Mouse (Mus musculus): ENCODE results near the gene Lgr6.

The Lgr6 gene

GRCm38 (mm10) chr1:135014921-135015445, 90.1 kb downstream of the Lgr6 start:
- Histone ChIP-seq H3K36me3 (ENCODE audit: insufficient read depth, low read length) (no peaks in the 10 kb centered on the region), H3K4me1 (replicated peaks; ENCODE audit: low read depth, low read length) (peaks cover 14% of the 10 kb centered on the region; the same call in 1 of the 2 replicates), H3K4me3 (replicated peaks; ENCODE audit: low read length) (no peak overlapping the region), H3K27me3 (ENCODE audit: insufficient read depth, low read length) (peaks cover 11% of the 10 kb centered on the region), H3K9me3 (ENCODE audit: low read length) (no peaks in the 10 kb centered on the region)
- TF ChIP-seq CTCF (conservative IDR thresholded peaks at IDR 0.05; ENCODE audit: low read length) = no peak

DNA sequence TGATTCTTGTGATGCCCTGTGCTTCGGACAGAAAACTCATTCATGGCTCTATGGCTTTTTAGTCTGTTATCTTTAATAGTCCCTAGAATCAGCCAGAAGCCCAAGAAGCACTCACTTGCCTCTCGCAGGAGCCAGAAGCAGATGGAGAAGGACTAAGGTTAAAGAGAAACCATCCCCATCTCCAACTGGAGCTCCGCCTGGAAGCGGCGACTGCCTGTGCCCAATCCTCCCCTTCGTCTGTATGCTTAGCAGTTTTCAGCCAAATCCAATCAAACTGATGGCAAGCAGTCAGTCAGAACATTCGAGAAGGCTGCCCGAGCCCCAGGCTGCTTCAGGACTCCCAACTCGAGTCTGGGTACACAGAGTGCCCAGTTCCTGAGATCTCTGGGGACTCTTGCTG, 92.6 kb downstream of the Lgr6 start:
- no peaks in the 10 kb centered on the region for H3K36me3 ChIP-seq (ENCODE audit: insufficient read depth, low read length)
- H3K9me3 ChIP-seq (ENCODE audit: low read length) = no peaks in the 10 kb centered on the region
- no peak overlapping the region for H3K4me3 ChIP-seq (replicated peaks; ENCODE audit: low read length)
- H3K4me1 ChIP-seq (replicated peaks; ENCODE audit: low read depth, low read length) = peaks cover 7% of the 10 kb centered on the region; the same call in 1 of the 2 replicates
- H3K27me3 ChIP-seq (ENCODE audit: insufficient read depth, low read length) = no peaks in the 10 kb centered on the region; the same call in 1 of the 2 replicates
- no peak for TF ChIP-seq NANOG (IDR thresholded peaks at IDR 0.05; ENCODE audit: borderline replicate concordance, low read length)

DNA sequence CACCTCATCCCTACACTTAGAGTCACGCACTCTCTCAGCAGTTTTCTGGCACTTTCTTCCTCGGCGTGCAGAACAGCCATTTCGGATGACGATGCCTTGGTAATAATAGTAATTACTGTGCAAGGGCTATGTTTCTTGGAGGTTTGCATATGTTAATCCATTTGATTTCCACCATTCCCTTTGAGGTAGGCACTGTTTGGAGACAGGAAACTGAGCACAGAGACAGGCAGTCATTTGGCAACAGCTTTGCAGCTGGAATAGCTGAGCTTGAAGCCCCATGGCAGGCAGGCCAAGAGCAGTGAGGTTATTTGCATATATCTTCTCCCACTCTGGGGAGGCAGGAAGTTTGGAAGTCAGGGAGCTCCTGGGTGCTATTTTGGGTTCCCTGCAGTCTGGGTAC, 93.2 kb downstream of the Lgr6 start:
- H3K4me1 ChIP-seq (replicated peaks; ENCODE audit: low read depth, low read length) = peaks cover 4% of the 10 kb centered on the region; the same call in 1 of the 2 replicates
- H3K9me3 ChIP-seq (ENCODE audit: low read length) = no peaks in the 10 kb centered on the region
- no peaks in the 10 kb centered on the region; the same call in 1 of the 2 replicates for H3K27me3 ChIP-seq (ENCODE audit: insufficient read depth, low read length)
- TF ChIP-seq NANOG (IDR thresholded peaks at IDR 0.05; ENCODE audit: borderline replicate concordance, low read length) (no peak), POU5F1 (IDR thresholded peaks at IDR 0.05; ENCODE audit: borderline replicate concordance, low read length) (no peak), CTCF (conservative IDR thresholded peaks at IDR 0.05; ENCODE audit: low read length) (no peak)
- no peaks in the 10 kb centered on the region for H3K36me3 ChIP-seq (ENCODE audit: insufficient read depth, low read length)
- H3K4me3 ChIP-seq (replicated peaks; ENCODE audit: low read length) = no peak overlapping the region

GRCm38 (mm10) chr1:135009833-135010232, 95.2 kb downstream of the Lgr6 start:
- TF ChIP-seq NANOG (IDR thresholded peaks at IDR 0.05; ENCODE audit: borderline replicate concordance, low read length) (no peak), POU5F1 (IDR thresholded peaks at IDR 0.05; ENCODE audit: borderline replicate concordance, low read length) (no peak), CTCF (conservative IDR thresholded peaks at IDR 0.05; ENCODE audit: low read length) (no peak)
- H3K36me3 ChIP-seq (ENCODE audit: insufficient read depth, low read length) = no peaks in the 10 kb centered on the region
- H3K4me1 ChIP-seq (replicated peaks; ENCODE audit: low read depth, low read length) = no peaks in the 10 kb centered on the region
- H3K4me3 ChIP-seq (replicated peaks; ENCODE audit: low read length) = no peak overlapping the region
- no peaks in the 10 kb centered on the region; the same call in 1 of the 2 replicates for H3K27me3 ChIP-seq (ENCODE audit: insufficient read depth, low read length)
- H3K9me3 ChIP-seq (ENCODE audit: low read length) = no peaks in the 10 kb centered on the region

DNA sequence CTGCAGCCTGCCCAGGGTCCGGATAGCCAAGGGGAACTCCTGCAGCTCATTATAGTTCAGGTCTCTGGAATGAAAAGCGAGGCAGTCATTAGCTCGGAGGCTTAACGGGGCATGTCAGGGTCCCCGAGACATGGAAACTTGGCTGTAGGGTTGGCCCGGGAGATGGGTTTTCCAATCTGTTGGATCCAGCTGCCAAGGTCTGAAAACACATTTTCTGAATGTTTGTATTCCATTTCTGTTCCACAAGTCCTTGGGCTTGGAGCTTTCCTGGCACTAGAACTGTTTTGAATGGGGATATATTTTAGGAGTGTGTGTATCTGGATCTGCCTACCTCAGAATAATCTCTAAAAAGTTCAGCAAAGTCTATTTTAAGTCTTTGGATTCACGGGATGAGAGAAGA, 99.4 kb downstream of the Lgr6 start:
- Histone ChIP-seq H3K4me3 (replicated peaks; ENCODE audit: low read length) (no peak overlapping the region), H3K27me3 (ENCODE audit: insufficient read depth, low read length) (no peaks in the 10 kb centered on the region), H3K9me3 (ENCODE audit: low read length) (no peaks in the 10 kb centered on the region), H3K4me1 (replicated peaks; ENCODE audit: low read depth, low read length) (0 out of 2 replicates have a peak, but pooled peaks cover 2% of the 10 kb centered on the region), H3K36me3 (ENCODE audit: insufficient read depth, low read length) (no peaks in the 10 kb centered on the region)
- TF ChIP-seq POU5F1 (IDR thresholded peaks at IDR 0.05; ENCODE audit: borderline replicate concordance, low read length) (no peak), NANOG (IDR thresholded peaks at IDR 0.05; ENCODE audit: borderline replicate concordance, low read length) (no peak), CTCF (conservative IDR thresholded peaks at IDR 0.05; ENCODE audit: low read length) (no peak)

- H3K4me1 ChIP-seq (replicated peaks; ENCODE audit: low read depth, low read length) = 0 out of 2 replicates have a peak, but pooled peaks cover 7% of the 10 kb centered on the region
- no peak for TF ChIP-seq NANOG (IDR thresholded peaks at IDR 0.05; ENCODE audit: borderline replicate concordance, low read length)
- no peak for TF ChIP-seq CTCF (conservative IDR thresholded peaks at IDR 0.05; ENCODE audit: low read length)
- no peak for TF ChIP-seq POU5F1 (IDR thresholded peaks at IDR 0.05; ENCODE audit: borderline replicate concordance, low read length)
Measured at GRCm38 (mm10) chr1:135003346-135003745, 101.7 kb downstream of the Lgr6 start.

DNA sequence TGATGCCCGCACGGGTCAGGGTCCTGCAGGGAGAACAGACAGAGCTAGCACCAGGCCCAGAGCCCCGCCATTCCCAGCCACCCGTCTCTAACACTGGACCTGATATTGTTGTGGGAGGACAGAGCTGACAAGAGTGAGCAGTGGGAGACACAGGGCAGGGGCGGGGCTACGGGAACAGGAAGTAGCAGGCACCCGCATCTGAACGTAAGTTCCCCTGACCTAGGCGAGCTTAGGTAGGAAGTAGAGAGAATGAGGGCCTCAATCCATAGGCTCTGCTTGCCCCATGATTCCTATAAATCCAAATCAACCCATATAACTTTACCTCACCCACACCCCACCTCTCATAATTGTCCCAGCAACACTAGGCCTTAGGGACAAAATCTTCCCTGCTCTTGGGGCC, 104.5 kb downstream of the Lgr6 start:
- Histone ChIP-seq H3K36me3 (ENCODE audit: insufficient read depth, low read length) (no peaks in the 10 kb centered on the region), H3K4me1 (replicated peaks; ENCODE audit: low read depth, low read length) (peaks cover 14% of the 10 kb centered on the region), H3K9me3 (ENCODE audit: low read length) (no peaks in the 10 kb centered on the region), H3K27me3 (ENCODE audit: insufficient read depth, low read length) (peaks cover 1% of the 10 kb centered on the region; the same call in 1 of the 2 replicates), H3K4me3 (replicated peaks; ENCODE audit: low read length) (no peak overlapping the region)
- TF ChIP-seq CTCF (conservative IDR thresholded peaks at IDR 0.05; ENCODE audit: low read length) = no peak
- no peak for TF ChIP-seq POU5F1 (IDR thresholded peaks at IDR 0.05; ENCODE audit: borderline replicate concordance, low read length)
- TF ChIP-seq NANOG (IDR thresholded peaks at IDR 0.05; ENCODE audit: borderline replicate concordance, low read length) = no peak

More at GRCm38 (mm10) chr1:135003346-135003745, 101.7 kb downstream of the Lgr6 start:
- H3K4me3 ChIP-seq (replicated peaks; ENCODE audit: low read length) = no peak overlapping the region
- H3K27me3 ChIP-seq (ENCODE audit: insufficient read depth, low read length) = no peaks in the 10 kb centered on the region
- H3K9me3 ChIP-seq (ENCODE audit: low read length) = no peaks in the 10 kb centered on the region
- H3K36me3 ChIP-seq (ENCODE audit: insufficient read depth, low read length) = no peaks in the 10 kb centered on the region

DNA sequence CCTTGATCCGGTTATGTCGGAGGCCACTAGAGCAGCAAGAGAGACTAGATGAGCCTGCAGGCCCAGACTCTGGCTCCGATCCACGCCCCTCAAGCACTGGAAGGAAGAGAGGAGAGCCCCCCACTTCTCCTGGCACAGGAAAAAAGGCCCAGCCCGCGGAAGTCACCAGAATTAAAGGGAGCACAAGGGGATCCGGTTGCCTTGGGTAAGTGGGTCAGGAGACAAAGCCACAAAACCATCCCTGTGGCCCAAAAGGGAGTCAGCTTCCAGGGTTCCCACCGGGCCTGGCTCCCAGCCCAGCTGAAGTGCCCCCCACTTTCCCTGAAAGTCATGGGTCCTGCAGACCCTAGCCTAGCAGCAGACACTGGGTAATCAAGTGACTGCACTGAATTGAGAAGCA, 106.8 kb downstream of the Lgr6 start:
- H3K27me3 ChIP-seq (ENCODE audit: insufficient read depth, low read length) = peaks cover 13% of the 10 kb centered on the region
- TF ChIP-seq CTCF (conservative IDR thresholded peaks at IDR 0.05; ENCODE audit: low read length) (no peak), NANOG (IDR thresholded peaks at IDR 0.05; ENCODE audit: borderline replicate concordance, low read length) (no peak), POU5F1 (IDR thresholded peaks at IDR 0.05; ENCODE audit: borderline replicate concordance, low read length) (no peak)

DNA sequence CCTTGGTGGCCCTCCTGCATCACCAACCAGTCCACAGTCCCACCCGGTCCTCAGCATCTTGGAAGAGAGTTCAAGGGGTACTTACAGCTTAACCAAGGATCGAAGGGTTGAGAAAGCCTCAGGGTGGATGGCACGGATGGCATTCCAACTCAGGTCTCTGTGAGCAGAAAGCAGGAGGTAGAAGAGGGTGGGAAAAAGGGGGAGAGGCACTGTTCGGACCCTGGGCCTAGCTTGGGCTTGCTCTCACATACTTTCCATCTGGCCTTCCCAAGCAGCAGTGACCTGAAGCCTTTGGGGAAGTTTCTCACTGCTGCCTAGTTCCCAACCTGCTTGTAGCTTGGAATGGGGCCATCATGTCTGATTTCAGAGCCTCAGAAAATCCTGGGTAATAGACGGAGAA, 107.5 kb downstream of the Lgr6 start:
- H3K9me3 ChIP-seq (ENCODE audit: low read length) = no peaks in the 10 kb centered on the region
- H3K27me3 ChIP-seq (ENCODE audit: insufficient read depth, low read length) = peaks cover 13% of the 10 kb centered on the region
- no peak overlapping the region for H3K4me3 ChIP-seq (replicated peaks; ENCODE audit: low read length)
- peaks cover 14% of the 10 kb centered on the region for H3K4me1 ChIP-seq (replicated peaks; ENCODE audit: low read depth, low read length)
- no peaks in the 10 kb centered on the region for H3K36me3 ChIP-seq (ENCODE audit: insufficient read depth, low read length)
- no peak for TF ChIP-seq NANOG (IDR thresholded peaks at IDR 0.05; ENCODE audit: borderline replicate concordance, low read length)
- no peak for TF ChIP-seq CTCF (conservative IDR thresholded peaks at IDR 0.05; ENCODE audit: low read length)
- TF ChIP-seq POU5F1 (IDR thresholded peaks at IDR 0.05; ENCODE audit: borderline replicate concordance, low read length) = no peak

More for the DNA sequence above, 106.8 kb downstream of the Lgr6 start:
- no peaks in the 10 kb centered on the region for H3K36me3 ChIP-seq (ENCODE audit: insufficient read depth, low read length)
- peaks cover 14% of the 10 kb centered on the region for H3K4me1 ChIP-seq (replicated peaks; ENCODE audit: low read depth, low read length)
- no peak overlapping the region for H3K4me3 ChIP-seq (replicated peaks; ENCODE audit: low read length)
- H3K9me3 ChIP-seq (ENCODE audit: low read length) = no peaks in the 10 kb centered on the region

Measured in E14TG2a.4 (cell line).